Mouse (Mus musculus) G1E-ER4 (cell line): ENCODE measurements at regions not wholly inside any gene's neighbourhood (a gene's known extent, or its start where the extent isn't known, plus 50 kb on each side); places are given as distances from the start of the nearest gene placed in this dataset.

Experiments
- GATA1 ChIP-seq: IDR thresholded peaks from one replicate; pipeline ENCODE4 v1.8.0; 2012; ENCODE audit warnings: low read length, inconsistent platforms

DNA sequence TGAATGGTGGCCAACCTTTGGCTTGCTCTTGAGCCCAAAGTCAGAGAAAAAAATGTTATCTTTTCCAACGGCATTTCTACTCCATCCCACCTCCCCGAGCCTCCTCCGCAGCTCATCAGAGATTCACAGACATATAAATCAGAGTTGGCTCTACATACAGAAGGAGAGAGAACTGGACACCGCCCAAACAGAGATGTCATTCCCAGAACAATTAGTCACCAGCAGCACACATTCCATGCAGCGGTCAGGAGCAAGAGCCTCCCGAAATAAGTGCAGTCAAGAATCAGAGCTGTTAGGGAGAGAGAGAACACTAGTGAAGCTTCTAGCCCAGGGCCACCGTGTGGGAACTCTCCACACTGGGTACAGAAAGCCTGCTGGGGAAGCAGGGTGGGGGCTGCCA is 121.2 kb upstream of the Dyrk2 start:
- no peak for TF ChIP-seq GATA1

GRCm38 (mm10) chr10:118990500-118990899 is 120.5 kb upstream of the Dyrk2 start:
- TF ChIP-seq GATA1: no peak

GRCm38 (mm10) chr10:118989812-118990211 is 119.8 kb upstream of the Dyrk2 start:
- no peak for TF ChIP-seq GATA1

GRCm38 (mm10) chr10:118988249-118988648 is 118.2 kb upstream of the Dyrk2 start:
- no peak for TF ChIP-seq GATA1

DNA sequence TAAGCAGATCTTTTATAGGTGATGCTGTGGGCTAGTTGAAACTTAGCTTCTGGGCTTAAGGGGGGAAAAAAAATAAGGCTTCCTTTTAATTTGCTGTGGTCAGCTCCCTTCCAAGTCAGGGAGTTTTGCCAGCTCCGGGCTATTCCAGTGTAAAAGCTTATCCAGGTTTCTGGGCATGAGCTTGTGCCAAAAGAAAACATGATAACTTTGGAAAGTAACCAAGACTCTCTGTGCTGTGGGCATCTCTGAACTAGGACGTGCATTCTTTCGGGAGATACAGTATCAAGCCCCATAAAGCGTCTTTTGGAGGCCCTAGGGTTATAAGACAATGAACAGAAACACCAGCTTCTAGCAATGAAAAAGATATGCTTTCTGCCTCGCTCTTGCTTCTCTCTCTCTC is 114.6 kb upstream of the Dyrk2 start:
- no peak for TF ChIP-seq GATA1

- TF ChIP-seq GATA1: no peak
Measured at GRCm38 (mm10) chr10:118981446-118981845, 111.4 kb upstream of the Dyrk2 start.

DNA sequence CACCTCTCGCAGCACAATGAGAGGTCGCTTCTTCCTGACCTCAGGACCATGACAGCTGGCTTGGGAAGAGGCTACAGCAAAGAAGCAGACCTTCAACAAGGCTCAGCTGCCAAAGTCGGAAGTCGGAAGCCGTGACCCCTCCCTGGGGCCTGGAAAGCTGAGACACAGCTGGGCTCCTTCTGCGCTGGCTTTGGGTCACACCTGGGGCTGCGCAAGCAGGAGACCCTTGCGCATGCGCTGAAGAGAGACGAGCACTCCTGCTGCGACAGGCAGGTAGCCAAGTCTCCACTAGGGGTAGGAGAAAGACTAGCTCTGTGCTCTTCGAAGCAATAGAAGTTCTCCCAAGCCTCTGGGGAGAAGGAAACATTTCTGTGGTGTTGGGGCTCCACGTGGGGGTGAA is 109.3 kb upstream of the Dyrk2 start:
- TF ChIP-seq GATA1: no peak

- no peak for TF ChIP-seq GATA1
Measured at GRCm38 (mm10) chr10:118978181-118978743, 108.3 kb upstream of the Dyrk2 start.

DNA sequence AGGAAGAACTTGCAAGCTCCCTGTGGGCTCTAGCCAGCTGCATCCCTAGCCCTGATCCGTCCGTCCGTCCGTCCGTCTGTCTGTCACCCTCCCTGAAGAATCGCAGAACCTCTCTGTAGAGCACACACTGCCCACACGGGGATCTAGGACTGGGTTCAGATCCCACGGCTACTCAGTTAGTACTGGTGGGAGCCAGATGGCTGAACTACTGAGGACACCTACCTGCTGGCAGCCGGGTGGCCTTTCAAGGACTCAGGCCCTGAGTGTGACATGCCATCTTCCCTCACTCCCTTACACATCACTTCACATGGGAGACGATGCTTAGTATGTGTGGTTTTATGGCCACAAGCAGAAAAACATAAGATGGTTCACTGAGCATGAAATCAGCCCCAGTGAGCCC is 106.4 kb upstream of the Dyrk2 start:
- no peak for TF ChIP-seq GATA1

GRCm38 (mm10) chr10:118975772-118976171 is 105.8 kb upstream of the Dyrk2 start:
- no peak for TF ChIP-seq GATA1

- TF ChIP-seq GATA1: no peak
Measured at GRCm38 (mm10) chr10:118973324-118973723, 103.3 kb upstream of the Dyrk2 start.

- no peak for TF ChIP-seq GATA1
Measured at GRCm38 (mm10) chr10:118972626-118973025, 102.6 kb upstream of the Dyrk2 start.

- no peak for TF ChIP-seq GATA1
Measured at GRCm38 (mm10) chr10:118970457-118971175, 100.6 kb upstream of the Dyrk2 start.

DNA sequence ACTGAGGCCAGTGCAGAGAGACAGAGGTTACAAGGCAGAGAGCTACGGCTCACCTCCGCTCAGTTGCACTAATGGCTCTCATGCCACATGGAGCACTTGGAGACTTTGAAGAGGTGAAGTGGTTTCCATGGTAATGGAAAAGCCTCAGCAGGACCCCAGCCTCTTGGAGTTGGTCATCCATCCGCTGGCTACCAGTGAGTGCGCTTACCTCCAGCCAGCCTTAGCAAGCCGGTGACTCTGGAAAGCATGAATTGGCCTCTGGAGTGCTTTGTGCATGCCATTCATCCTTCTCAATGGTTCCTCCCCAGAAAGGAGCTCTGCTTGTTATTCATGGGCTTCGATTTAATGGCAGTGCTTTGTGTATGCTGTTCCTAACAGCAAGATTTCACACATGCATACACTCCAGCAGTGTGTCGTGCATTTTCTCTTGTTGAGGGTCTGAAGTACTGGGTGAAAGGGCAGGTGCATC is 91.7 kb upstream of the Dyrk2 start:
- TF ChIP-seq GATA1: no peak

DNA sequence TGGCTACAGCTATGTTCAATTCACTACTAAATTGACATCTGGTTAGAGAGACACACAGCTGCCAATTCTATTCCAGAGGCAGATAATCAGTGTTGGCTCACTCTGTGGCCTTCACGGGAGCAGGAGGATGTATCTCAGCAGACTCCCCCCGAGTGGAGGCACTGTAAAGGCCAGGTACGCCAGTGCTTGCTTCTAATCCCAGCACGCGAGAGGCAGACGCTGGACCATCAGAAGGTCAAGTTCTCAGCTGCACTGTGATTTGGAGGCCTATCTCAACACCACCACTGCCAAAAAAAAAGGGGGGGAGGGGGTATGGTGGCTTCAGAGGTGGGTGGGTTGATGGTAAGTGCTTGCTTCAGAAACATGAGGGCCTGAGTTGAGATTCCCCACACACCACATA is 90.1 kb upstream of the Dyrk2 start:
- TF ChIP-seq GATA1: no peak

DNA sequence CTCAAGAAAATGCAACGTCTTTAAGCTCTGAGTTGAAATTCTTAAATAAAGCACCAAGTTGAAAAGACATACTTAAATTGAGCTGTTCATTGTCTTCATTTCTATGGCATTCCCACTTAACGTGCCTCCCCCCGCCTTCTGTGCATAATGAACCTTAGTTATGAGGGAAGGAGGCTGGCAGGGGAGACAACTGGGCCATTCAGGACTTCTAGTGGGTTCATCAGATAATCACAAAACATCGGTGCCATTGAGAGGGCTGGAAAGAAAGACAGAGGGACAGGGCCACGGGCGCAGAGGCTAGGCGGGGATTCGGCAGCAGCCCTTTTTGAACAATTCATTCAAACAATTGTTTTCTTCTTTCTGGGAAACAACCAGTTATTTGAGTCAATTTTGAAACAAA is 89.6 kb upstream of the Dyrk2 start:
- TF ChIP-seq GATA1: no peak

DNA sequence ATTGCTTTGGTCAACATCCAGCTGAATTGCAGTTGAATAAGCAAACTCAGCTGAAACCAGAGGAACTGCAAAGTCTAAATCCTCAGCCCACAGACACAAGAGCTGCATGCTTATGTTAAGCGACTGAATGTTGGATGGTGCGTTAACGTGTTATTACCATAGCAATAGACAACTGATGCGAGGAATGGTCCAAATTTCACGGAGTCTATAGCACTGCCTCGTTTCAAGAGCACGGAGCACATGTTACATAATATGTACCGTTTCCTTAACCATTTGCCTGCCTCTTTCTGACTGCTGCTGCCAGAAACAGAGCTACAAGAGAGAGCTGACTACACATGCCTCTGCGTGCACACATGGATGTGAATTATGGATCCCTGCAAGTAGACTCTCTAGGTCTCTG is 86.3 kb upstream of the Dyrk2 start:
- no peak for TF ChIP-seq GATA1
